In the genomic region with DNA sequence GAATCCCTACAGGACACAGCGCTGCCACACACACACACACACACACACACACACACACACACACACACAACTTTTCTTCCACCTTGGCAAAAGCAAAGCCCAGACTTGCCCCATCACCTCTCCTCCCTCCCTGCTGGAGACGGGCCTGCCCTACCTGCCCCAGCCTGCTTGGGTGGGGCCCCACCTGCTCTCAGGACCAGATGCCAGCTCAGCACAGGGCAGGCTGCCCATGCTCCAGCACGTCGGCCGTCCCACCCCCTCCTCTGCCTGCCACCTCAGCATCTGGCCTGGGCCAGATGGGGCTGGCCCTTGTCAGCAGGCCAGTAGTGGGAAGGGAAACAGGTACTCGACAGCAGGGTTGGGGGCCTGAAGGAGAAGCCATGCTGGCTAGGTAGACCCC, we compare ENCODE assay signal across 11 mouse cellular contexts. TPM values are rescaled to one million over a fixed set of nuclear protein-coding genes. Genes with fewer than 3 reads are reported as not detected.
DNase-seq lines count a peak whose midpoint lies in the region; ATAC-seq and TF ChIP-seq lines count a peak whose summit lies in the region.
"Had no signal": no experiment of that assay in that cellular context is flagged by ENCODE, and none has a peak within 500 bp of the region (broad histone marks: within the 10 kb centered on the region; RNA-seq: fewer than 3 reads in every experiment).

No protein-coding gene starts in this region.

- no peaks in the 10 kb centered on the region for H3K9me3 ChIP-seq in embryonic facial prominence, embryonic 10.5 days
- no peaks in the 10 kb centered on the region for H3K9me3 ChIP-seq in kidney, postnatal 0 days (replicated peaks; ENCODE audit: low read length)

- H3K27ac ChIP-seq in embryonic facial prominence, embryonic 10.5 days (replicated peaks) = 0 out of 2 replicates have a peak overlapping the region, but pooled peaks have one; percentile 48
- H3K27ac ChIP-seq in kidney, postnatal 0 days = peak overlapping the region; percentile 75; the same call in 1 of the 2 replicates

- peaks cover 42% of the 10 kb centered on the region for H3K4me1 ChIP-seq in embryonic facial prominence, embryonic 10.5 days
- peaks cover 22% of the 10 kb centered on the region for H3K4me1 ChIP-seq in kidney, postnatal 0 days (replicated peaks; ENCODE audit: insufficient read depth, low read length)

- peak; percentile 41 for DNase-seq in gastrocnemius, postnatal 25 days
- DNase-seq in gastrocnemius, postnatal 4 days (ENCODE audit: low spot score in 2 of 2) = no peak
- no peak for DNase-seq in embryonic facial prominence, embryonic 10.5 days (ENCODE audit: low spot score)
- no peak for DNase-seq in kidney, postnatal 0 days (ENCODE audit: low spot score)
- peak; percentile 78 for DNase-seq in lung, postnatal 25 days (ENCODE audit: low spot score)
- DNase-seq in right cerebral cortex, postnatal 4 days = no peak
- no peak for DNase-seq in embryo, embryonic 10.5 days (ENCODE audit: low spot score)
- DNase-seq: layer of hippocampus, postnatal 36 days had no signal

- no peak overlapping the region for H3K9ac ChIP-seq in kidney, postnatal 0 days (ENCODE audit: low read depth, low read length)

- no peak for TF ChIP-seq CTCF in kidney, postnatal 0 days (IDR thresholded peaks at IDR 0.05; ENCODE audit: low read depth)

- H3K27me3 ChIP-seq in embryonic facial prominence, embryonic 10.5 days (replicated peaks; ENCODE audit: low read depth, poor library complexity, severe bottlenecking) = peaks cover 17% of the 10 kb centered on the region; the same call in 1 of the 2 replicates
- no peaks in the 10 kb centered on the region for H3K27me3 ChIP-seq in kidney, postnatal 0 days (ENCODE audit: insufficient read depth, low read length)

- no peak overlapping the region for H3K4me2 ChIP-seq in kidney, postnatal 0 days (ENCODE audit: low read length)

- ATAC-seq in kidney, postnatal 0 days (replicated peaks; ENCODE audit: low FRiP score, low read depth) = peak; percentile 30; the same call in 1 of the 2 replicates
- no peak for ATAC-seq in granulocyte monocyte progenitor cell, adult 5-6 weeks (replicated peaks; ENCODE audit: poor library complexity, severe bottlenecking)

- 75% methylated on average over 6 of the region's 6 CpGs for WGBS in embryonic facial prominence, embryonic 10.5 days
- 45% methylated on average over 6 of the region's 6 CpGs for WGBS in kidney, postnatal 0 days

- no peaks in the 10 kb centered on the region for H3K36me3 ChIP-seq in embryonic facial prominence, embryonic 10.5 days (replicated peaks)
- H3K36me3 ChIP-seq in kidney, postnatal 0 days (ENCODE audit: insufficient read depth, low read length) = no peaks in the 10 kb centered on the region

- H3K4me3 ChIP-seq in embryonic facial prominence, embryonic 10.5 days = no peak overlapping the region
- no peak overlapping the region for H3K4me3 ChIP-seq in kidney, postnatal 0 days (replicated peaks; ENCODE audit: low read depth, low read length)

RNA-seq across cellular contexts. Expression of gene Krt8, which starts 23.4 kb away (rescaled TPM):
- total RNA-seq in gastrocnemius, postnatal 25 days (2021) = under 1 TPM; 0.13 to 0.19 TPM
- total RNA-seq in gastrocnemius, postnatal 4 days (2021) = 1 to 10 TPM; 4.0 to 4.7 TPM
- polyA plus RNA-seq in embryonic facial prominence, embryonic 10.5 days (2016; fragmentation: Nextera tagmentation; extraction: Ambion mirVana) = 86.3 and 91.9 TPM in 2 replicates
- 305 and 333 TPM in 2 replicates for polyA plus RNA-seq in kidney, postnatal 0 days (2015; fragmentation: Nextera tagmentation; extraction: Ambion mirVana)
- total RNA-seq in granulocyte monocyte progenitor cell, adult 5-6 weeks (2014; fragmentation: Nextera tagmentation) = 0.30 TPM in 1 of 2 replicates, not detected in the other
- 0.31 and 0.60 TPM in 2 replicates for total RNA-seq in granulocyte monocyte progenitor cell, adult 5-6 weeks (2017)

RNA-seq across cellular contexts. Expression of gene Krt78, which starts 26.8 kb away (rescaled TPM):
- not detected for total RNA-seq in gastrocnemius, postnatal 25 days (2021)
- total RNA-seq in gastrocnemius, postnatal 4 days (2021) = not detected
- polyA plus RNA-seq in embryonic facial prominence, embryonic 10.5 days (2016; fragmentation: Nextera tagmentation; extraction: Ambion mirVana) = not detected in 2 replicates
- 0.07 TPM in 1 of 2 replicates, not detected in the other for polyA plus RNA-seq in kidney, postnatal 0 days (2015; fragmentation: Nextera tagmentation; extraction: Ambion mirVana)
- total RNA-seq in granulocyte monocyte progenitor cell, adult 5-6 weeks (2014; fragmentation: Nextera tagmentation) = not detected in 2 replicates
- total RNA-seq in granulocyte monocyte progenitor cell, adult 5-6 weeks (2017) = not detected in 2 replicates
- total RNA-seq: layer of hippocampus, postnatal 36 days; monocyte, adult 5-6 weeks had no signal

RNA-seq across cellular contexts. Expression of gene Krt79, which starts 40.7 kb away (rescaled TPM):
- total RNA-seq in gastrocnemius, postnatal 25 days (2021) = under 1 TPM in 1 of 2 experiments, not detected in 1; 0.13 TPM
- total RNA-seq in gastrocnemius, postnatal 4 days (2021) = under 1 TPM; 0.44 to 0.47 TPM
- 0.20 and 0.49 TPM in 2 replicates for polyA plus RNA-seq in embryonic facial prominence, embryonic 10.5 days (2016; fragmentation: Nextera tagmentation; extraction: Ambion mirVana)
- 0.08 and 0.29 TPM in 2 replicates for polyA plus RNA-seq in kidney, postnatal 0 days (2015; fragmentation: Nextera tagmentation; extraction: Ambion mirVana)
- not detected in 2 replicates for total RNA-seq in granulocyte monocyte progenitor cell, adult 5-6 weeks (2014; fragmentation: Nextera tagmentation)
- not detected in 2 replicates for total RNA-seq in granulocyte monocyte progenitor cell, adult 5-6 weeks (2017)
- total RNA-seq: heart, adult 8-10 months; layer of hippocampus, postnatal 36 days; monocyte, adult 5-6 weeks had no signal

RNA-seq across cellular contexts. Expression of gene Krt18, which starts 47.1 kb away (rescaled TPM):
- under 1 TPM; 0.18 to 0.29 TPM for total RNA-seq in gastrocnemius, postnatal 25 days (2021)
- 1 to 10 TPM; 2.3 to 5.8 TPM for total RNA-seq in gastrocnemius, postnatal 4 days (2021)
- polyA plus RNA-seq in embryonic facial prominence, embryonic 10.5 days (2016; fragmentation: Nextera tagmentation; extraction: Ambion mirVana) = 95.2 and 101 TPM in 2 replicates
- polyA plus RNA-seq in kidney, postnatal 0 days (2015; fragmentation: Nextera tagmentation; extraction: Ambion mirVana) = 252 and 256 TPM in 2 replicates
- 11.4 and 20.2 TPM in 2 replicates for total RNA-seq in granulocyte monocyte progenitor cell, adult 5-6 weeks (2014; fragmentation: Nextera tagmentation)
- 12.4 and 24.9 TPM in 2 replicates for total RNA-seq in granulocyte monocyte progenitor cell, adult 5-6 weeks (2017)

RNA-seq across cellular contexts. Expression of gene Krt4, which starts 56.3 kb away (rescaled TPM):
- not detected for total RNA-seq in gastrocnemius, postnatal 25 days (2021)
- total RNA-seq in gastrocnemius, postnatal 4 days (2021) = under 1 TPM; 0.44 to 0.67 TPM
- polyA plus RNA-seq in embryonic facial prominence, embryonic 10.5 days (2016; fragmentation: Nextera tagmentation; extraction: Ambion mirVana) = not detected in 2 replicates
- polyA plus RNA-seq in kidney, postnatal 0 days (2015; fragmentation: Nextera tagmentation; extraction: Ambion mirVana) = 0.46 and 0.93 TPM in 2 replicates
- total RNA-seq in granulocyte monocyte progenitor cell, adult 5-6 weeks (2014; fragmentation: Nextera tagmentation) = not detected in 2 replicates
- not detected in 2 replicates for total RNA-seq in granulocyte monocyte progenitor cell, adult 5-6 weeks (2017)
- total RNA-seq: heart, adult 8-10 months; layer of hippocampus, postnatal 36 days; monocyte, adult 5-6 weeks had no signal

Comparison
In these comparisons a context has a peak if more than half of its experiments do, and no peak if none do; other contexts are left out.
1. DNase-seq: peak in gastrocnemius, postnatal 25 days (single experiment) and lung, postnatal 25 days (single experiment); none in gastrocnemius, postnatal 4 days (0 of 2), embryonic facial prominence, embryonic 10.5 days (single experiment), kidney, postnatal 0 days (single experiment), right cerebral cortex, postnatal 4 days (single experiment) and embryo, embryonic 10.5 days (single experiment).